Mouse (Mus musculus): ENCODE measurements around the gene Efcab1. TPM values are rescaled to one million over a fixed set of nuclear protein-coding genes. Genes with fewer than 3 reads are reported as not detected.

Gene Efcab1
- total RNA-seq, 2 experiments from 2014 or later, result 0.34 to 0.37 TPM

- DNase-seq (ENCODE audit: low spot score in 2 of 2), result no peak
Observed at GRCm38 (mm10) chr16:14992461-14993107, 86.2 kb downstream of the Efcab1 start.

GRCm38 (mm10) chr16:15014724-15015123, 108.3 kb downstream of the Efcab1 start:
- DNase-seq (ENCODE audit: low spot score in 2 of 2), result no peak

Data from gastrocnemius, postnatal 4 days (tissue).